Mouse (Mus musculus): ENCODE measurements around the gene Sh3glb2. TPM values are rescaled to one million over a fixed set of nuclear protein-coding genes. Genes with fewer than 3 reads are reported as not detected.

Gene Sh3glb2
- polyA plus RNA-seq, 1 experiment from 2014 or later, result 69.4 TPM

DNA sequence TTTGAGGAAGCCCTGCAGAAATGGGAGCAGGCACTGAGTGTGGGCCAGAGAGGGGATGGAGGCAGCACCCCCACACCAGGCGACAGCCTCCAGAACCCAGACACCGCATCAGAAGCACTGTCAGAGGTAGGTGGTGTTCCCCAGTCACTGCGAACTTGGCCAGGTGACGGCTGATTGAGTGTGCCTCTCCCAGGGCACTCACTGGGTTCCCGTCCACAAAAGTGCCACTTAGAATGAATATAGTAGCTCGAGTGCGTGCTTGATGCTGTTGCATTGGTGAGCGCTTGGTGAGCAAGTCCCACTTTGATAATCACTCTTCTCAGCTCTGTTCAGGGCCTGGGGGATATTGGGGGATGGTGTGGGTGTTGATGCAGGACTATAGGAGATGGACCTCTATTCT, 12.4 kb upstream of the Sh3glb2 start:
- Histone ChIP-seq H3K36me3 (ENCODE audit: control insufficient read depth, insufficient read depth, low read length) (peaks cover 11% of the 10 kb centered on the region), H3K27ac (ENCODE audit: low read depth, low read length) (no peak overlapping the region), H3K4me2 (ENCODE audit: low read depth, low read length, severe bottlenecking) (no peak overlapping the region), H3K27me3 (ENCODE audit: control insufficient read depth, insufficient read depth, low read length) (no peaks in the 10 kb centered on the region), H3K9me3 (ENCODE audit: control insufficient read depth, low read length) (no peaks in the 10 kb centered on the region), H3K9ac (ENCODE audit: low read length) (no peak overlapping the region), H3K4me3 (ENCODE audit: low read depth, low read length) (no peak overlapping the region), H3K4me1 (replicated peaks; ENCODE audit: control insufficient read depth, insufficient read depth, low read length) (no peaks in the 10 kb centered on the region)
- DNase-seq (ENCODE audit: low spot score) (no peak), ATAC-seq (replicated peaks; ENCODE audit: low FRiP score) (no peak)
- 97% methylated on average over 8 of the region's 8 CpGs for WGBS

GRCm38 (mm10) chr2:30366203-30366602, 7.1 kb upstream of the Sh3glb2 start:
- WGBS, result 81% methylated on average over 5 of the region's 5 CpGs
- no peak overlapping the region for H3K4me2 ChIP-seq (ENCODE audit: low read depth, low read length, severe bottlenecking)

GRCm38 (mm10) chr2:30365281-30366069, 6.3 kb upstream of the Sh3glb2 start:
- Histone ChIP-seq H3K4me3 (ENCODE audit: low read depth, low read length) (peak overlapping the region; percentile 74), H3K4me1 (replicated peaks; ENCODE audit: control insufficient read depth, insufficient read depth, low read length) (peaks cover 9% of the 10 kb centered on the region), H3K4me2 (ENCODE audit: low read depth, low read length, severe bottlenecking) (peak overlapping the region; percentile 94), H3K9ac (ENCODE audit: low read length) (peak overlapping the region; percentile 86), H3K9me3 (ENCODE audit: control insufficient read depth, low read length) (peaks cover 4% of the 10 kb centered on the region; the same call in 1 of the 2 replicates), H3K36me3 (ENCODE audit: control insufficient read depth, insufficient read depth, low read length) (peaks cover 3% of the 10 kb centered on the region), H3K27me3 (ENCODE audit: control insufficient read depth, insufficient read depth, low read length) (no peaks in the 10 kb centered on the region), H3K27ac (ENCODE audit: low read depth, low read length) (no peak overlapping the region)
- ATAC-seq (replicated peaks; ENCODE audit: low FRiP score) (no peak), DNase-seq (ENCODE audit: low spot score) (no peak)
- 92% methylated on average over 2 of the region's 2 CpGs for WGBS

More at GRCm38 (mm10) chr2:30366203-30366602, 7.1 kb upstream of the Sh3glb2 start:
- H3K9ac ChIP-seq (ENCODE audit: low read length), result no peak overlapping the region
- ATAC-seq (replicated peaks; ENCODE audit: low FRiP score) (no peak), DNase-seq (ENCODE audit: low spot score) (no peak)
- peaks cover 4% of the 10 kb centered on the region; the same call in 1 of the 2 replicates for H3K9me3 ChIP-seq (ENCODE audit: control insufficient read depth, low read length)
- H3K4me3 ChIP-seq (ENCODE audit: low read depth, low read length), result no peak overlapping the region
- H3K27me3 ChIP-seq (ENCODE audit: control insufficient read depth, insufficient read depth, low read length), result no peaks in the 10 kb centered on the region
- peaks cover 9% of the 10 kb centered on the region for H3K4me1 ChIP-seq (replicated peaks; ENCODE audit: control insufficient read depth, insufficient read depth, low read length)
- H3K27ac ChIP-seq (ENCODE audit: low read depth, low read length), result no peak overlapping the region
- peaks cover 5% of the 10 kb centered on the region for H3K36me3 ChIP-seq (ENCODE audit: control insufficient read depth, insufficient read depth, low read length)

- Histone ChIP-seq H3K36me3 (ENCODE audit: control insufficient read depth, insufficient read depth, low read length) (no peaks in the 10 kb centered on the region; the same call in 1 of the 2 replicates), H3K4me2 (ENCODE audit: low read depth, low read length, severe bottlenecking) (peak within 1 kb of the TSS; percentile 94), H3K27ac (ENCODE audit: low read depth, low read length) (peak within 1 kb of the TSS; percentile 27; the same call in 1 of the 2 replicates), H3K9ac (ENCODE audit: low read length) (peak within 1 kb of the TSS; percentile 86), H3K27me3 (ENCODE audit: control insufficient read depth, insufficient read depth, low read length) (no peaks in the 10 kb centered on the region), H3K4me3 (ENCODE audit: low read depth, low read length) (peak within 1 kb of the TSS; percentile 74), H3K4me1 (replicated peaks; ENCODE audit: control insufficient read depth, insufficient read depth, low read length) (peaks cover 9% of the 10 kb centered on the region), H3K9me3 (ENCODE audit: control insufficient read depth, low read length) (peaks cover 4% of the 10 kb centered on the region; the same call in 1 of the 2 replicates)
- DNase-seq (ENCODE audit: low spot score) (peak; percentile 98), ATAC-seq (replicated peaks; ENCODE audit: low FRiP score) (peak; percentile 99)
- under 1% methylated on average over 54 of the region's 54 CpGs for WGBS
Measured at GRCm38 (mm10) chr2:30363773-30364650, 4.9 kb upstream of the Sh3glb2 start, which contains the start of gene Miga2. Miga2 (plus strand) TSS chr2:30364233.

GRCm38 (mm10) chr2:30362865-30363264, 3.7 kb upstream of the Sh3glb2 start:
- peaks cover 15% of the 10 kb centered on the region for H3K4me1 ChIP-seq (replicated peaks; ENCODE audit: control insufficient read depth, insufficient read depth, low read length)
- H3K9ac ChIP-seq (ENCODE audit: low read length), result no peak overlapping the region
- no peak for DNase-seq (ENCODE audit: low spot score)
- ATAC-seq (replicated peaks; ENCODE audit: low FRiP score), result no peak
- WGBS, result 79% methylated on average over 5 of the region's 5 CpGs
- H3K27ac ChIP-seq (ENCODE audit: low read depth, low read length), result no peak overlapping the region
- H3K9me3 ChIP-seq (ENCODE audit: control insufficient read depth, low read length), result peaks cover 4% of the 10 kb centered on the region; the same call in 1 of the 2 replicates
- no peaks in the 10 kb centered on the region for H3K36me3 ChIP-seq (ENCODE audit: control insufficient read depth, insufficient read depth, low read length)
- H3K4me2 ChIP-seq (ENCODE audit: low read depth, low read length, severe bottlenecking), result no peak overlapping the region
- H3K4me3 ChIP-seq (ENCODE audit: low read depth, low read length), result no peak overlapping the region
- no peaks in the 10 kb centered on the region for H3K27me3 ChIP-seq (ENCODE audit: control insufficient read depth, insufficient read depth, low read length)

DNA sequence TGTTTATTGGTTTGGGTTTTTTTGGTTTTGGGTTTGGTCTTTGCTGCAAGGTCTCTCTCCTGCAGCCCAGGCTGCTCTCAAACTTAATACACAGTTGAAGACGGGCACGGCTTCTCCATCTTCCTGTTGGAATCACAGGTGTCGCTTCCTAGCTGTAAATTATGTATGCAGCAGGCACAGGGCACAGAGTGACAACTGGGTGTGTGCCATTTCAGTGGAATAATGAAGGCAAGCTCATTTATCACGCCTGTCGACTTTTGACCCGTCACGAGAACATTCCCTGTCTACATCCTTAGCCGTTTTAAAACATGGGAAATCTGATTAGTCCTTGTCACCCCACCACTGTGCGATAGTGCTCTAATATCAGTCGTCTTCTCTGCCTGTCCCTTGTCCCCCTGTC, 1.5 kb upstream of the Sh3glb2 start:
- Histone ChIP-seq H3K4me2 (ENCODE audit: low read depth, low read length, severe bottlenecking) (no peak overlapping the region), H3K27ac (ENCODE audit: low read depth, low read length) (no peak overlapping the region), H3K27me3 (ENCODE audit: control insufficient read depth, insufficient read depth, low read length) (no peaks in the 10 kb centered on the region), H3K9me3 (ENCODE audit: control insufficient read depth, low read length) (peaks cover 4% of the 10 kb centered on the region; the same call in 1 of the 2 replicates), H3K36me3 (ENCODE audit: control insufficient read depth, insufficient read depth, low read length) (no peaks in the 10 kb centered on the region), H3K4me3 (ENCODE audit: low read depth, low read length) (no peak overlapping the region), H3K4me1 (replicated peaks; ENCODE audit: control insufficient read depth, insufficient read depth, low read length) (peaks cover 18% of the 10 kb centered on the region), H3K9ac (ENCODE audit: low read length) (no peak overlapping the region)
- WGBS, result 78% methylated on average over 10 of the region's 10 CpGs
- ATAC-seq (replicated peaks; ENCODE audit: low FRiP score) (no peak), DNase-seq (ENCODE audit: low spot score) (no peak)

- DNase-seq (ENCODE audit: low spot score), result no peak
- no peak for ATAC-seq (replicated peaks; ENCODE audit: low FRiP score)
- no peak overlapping the region for H3K27ac ChIP-seq (ENCODE audit: low read depth, low read length)
Measured at GRCm38 (mm10) chr2:30357552-30358510, 1.3 kb downstream of the Sh3glb2 start.

More at GRCm38 (mm10) chr2:30357552-30358510, 1.3 kb downstream of the Sh3glb2 start:
- Histone ChIP-seq H3K4me1 (replicated peaks; ENCODE audit: control insufficient read depth, insufficient read depth, low read length) (peaks cover 10% of the 10 kb centered on the region), H3K9ac (ENCODE audit: low read length) (peak overlapping the region; percentile 80), H3K9me3 (ENCODE audit: control insufficient read depth, low read length) (peaks cover 3% of the 10 kb centered on the region; the same call in 1 of the 2 replicates), H3K36me3 (ENCODE audit: control insufficient read depth, insufficient read depth, low read length) (no peaks in the 10 kb centered on the region), H3K27me3 (ENCODE audit: control insufficient read depth, insufficient read depth, low read length) (no peaks in the 10 kb centered on the region), H3K4me3 (ENCODE audit: low read depth, low read length) (peak overlapping the region; percentile 66), H3K4me2 (ENCODE audit: low read depth, low read length, severe bottlenecking) (peak overlapping the region; percentile 90)
- WGBS, result 69% methylated on average over 8 of the region's 8 CpGs
